Mouse (Mus musculus): ENCODE measurements around the gene Cd180.
"Not testable (repeated sequence)": the region's sequence is repeated elsewhere in the genome, so short reads cannot be mapped to it uniquely, and the experiment has no call there.

Gene Cd180

DNA sequence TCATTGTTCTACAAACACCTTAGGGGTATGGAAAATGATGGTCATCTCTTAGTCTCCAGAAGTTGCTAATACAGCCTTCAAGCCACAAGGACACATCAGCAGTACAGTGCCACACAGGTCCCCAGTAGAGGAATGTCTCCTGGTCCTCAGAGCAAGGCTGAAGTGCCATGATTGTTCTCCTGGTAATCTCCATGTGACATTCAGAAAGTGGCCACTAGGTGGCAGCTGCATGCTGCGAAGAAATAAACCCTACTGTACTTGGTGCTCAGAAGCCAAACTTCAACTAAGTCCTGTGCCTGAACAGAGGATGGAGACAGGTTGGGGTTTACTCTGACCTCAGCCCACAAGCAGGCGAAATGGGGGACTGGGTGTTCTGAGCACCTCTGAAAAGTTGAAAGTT lies 14.9 kb upstream of the Cd180 start:
- DNase-seq, result peak; percentile 68

DNA sequence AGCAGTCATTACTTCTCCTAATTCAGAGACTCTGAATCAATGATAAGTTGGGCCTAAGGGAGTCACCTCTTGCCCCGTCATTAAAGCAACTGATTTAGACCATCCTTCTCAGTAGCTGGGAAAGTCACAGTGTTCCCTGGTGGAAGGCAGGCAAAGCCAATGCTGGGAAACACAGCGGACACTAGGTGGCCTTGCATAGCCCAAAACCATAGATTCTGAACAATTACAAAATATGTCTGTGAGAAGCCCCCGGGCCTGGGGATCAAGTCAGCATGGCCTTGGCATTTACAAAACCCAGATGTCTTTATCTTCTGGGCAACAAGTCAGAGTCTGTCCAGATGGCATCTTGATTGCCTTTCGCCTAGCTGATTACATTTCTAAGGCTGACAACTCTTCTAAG lies 8.5 kb upstream of the Cd180 start:
- DNase-seq, result no peak

- DNase-seq, result no peak
Measured at GRCm38 (mm10) chr13:102688121-102688520, 5.2 kb upstream of the Cd180 start.

GRCm38 (mm10) chr13:102689201-102690090 lies 3.9 kb upstream of the Cd180 start:
- no peak for DNase-seq

- DNase-seq, result no peak
Measured at GRCm38 (mm10) chr13:102690184-102690583, 3.2 kb upstream of the Cd180 start.

- DNase-seq, result no peak
Measured at GRCm38 (mm10) chr13:102691408-102692150, 1.8 kb upstream of the Cd180 start.

DNA sequence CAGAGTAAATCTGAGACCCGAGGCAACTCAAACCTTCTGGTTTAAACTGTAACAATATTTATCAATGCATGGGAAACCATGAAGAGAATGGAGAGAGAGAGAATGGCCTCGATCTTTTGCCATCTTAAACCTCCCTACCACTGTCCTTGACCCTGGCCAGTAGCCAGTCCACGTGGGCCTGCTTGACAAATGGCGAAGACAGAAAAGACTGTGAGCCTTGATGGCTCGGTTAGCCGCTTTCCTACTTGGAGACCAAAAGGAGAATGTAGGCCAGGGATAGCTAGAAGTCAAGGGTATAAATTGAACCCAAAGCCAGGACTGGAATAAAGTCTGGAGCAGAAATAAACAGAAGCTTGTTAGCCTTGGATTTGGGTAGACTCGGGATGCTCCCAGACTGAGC lies 796 bp downstream of the Cd180 start:
- DNase-seq, result no peak

DNA sequence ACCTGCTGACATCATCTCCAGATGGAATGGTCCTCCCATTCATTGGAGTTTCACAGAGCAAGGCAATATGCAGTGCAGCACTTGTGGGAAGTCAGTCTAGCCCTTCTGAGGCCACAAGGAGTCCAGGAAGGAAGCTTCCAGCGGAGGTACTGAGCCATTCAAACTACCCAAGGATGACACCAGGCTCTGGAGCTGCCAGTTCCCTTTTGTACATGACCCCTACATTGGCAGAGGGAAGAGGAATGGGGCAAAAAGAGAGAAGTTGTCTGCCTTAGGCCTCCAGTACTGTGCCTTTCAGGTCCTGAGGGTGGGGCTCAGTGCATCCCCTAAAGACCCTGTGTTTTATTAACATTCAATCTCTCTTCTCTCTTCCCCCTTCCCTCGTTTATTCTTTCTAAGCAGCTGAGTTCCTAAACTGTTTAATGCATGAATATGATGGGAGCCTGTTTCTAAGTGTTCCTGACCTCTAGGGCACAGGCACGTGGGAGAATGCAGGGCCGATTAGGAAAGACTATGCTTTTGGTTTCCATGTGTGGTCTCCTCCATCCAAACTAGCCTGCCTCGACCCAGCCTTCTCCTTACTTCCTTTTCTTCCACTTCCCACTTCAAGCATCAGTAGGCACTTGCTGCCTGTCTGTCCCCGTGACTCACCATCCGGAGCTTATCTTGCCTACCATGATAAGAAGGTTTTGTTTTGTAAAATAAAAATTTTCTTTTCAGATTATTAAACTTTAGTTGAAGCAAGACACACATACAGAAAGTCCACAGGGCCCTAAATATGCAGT lies 2.0 kb downstream of the Cd180 start:
- DNase-seq, result no peak

- DNase-seq, result no peak
Measured at GRCm38 (mm10) chr13:102698335-102698734, 5.0 kb downstream of the Cd180 start.

DNA sequence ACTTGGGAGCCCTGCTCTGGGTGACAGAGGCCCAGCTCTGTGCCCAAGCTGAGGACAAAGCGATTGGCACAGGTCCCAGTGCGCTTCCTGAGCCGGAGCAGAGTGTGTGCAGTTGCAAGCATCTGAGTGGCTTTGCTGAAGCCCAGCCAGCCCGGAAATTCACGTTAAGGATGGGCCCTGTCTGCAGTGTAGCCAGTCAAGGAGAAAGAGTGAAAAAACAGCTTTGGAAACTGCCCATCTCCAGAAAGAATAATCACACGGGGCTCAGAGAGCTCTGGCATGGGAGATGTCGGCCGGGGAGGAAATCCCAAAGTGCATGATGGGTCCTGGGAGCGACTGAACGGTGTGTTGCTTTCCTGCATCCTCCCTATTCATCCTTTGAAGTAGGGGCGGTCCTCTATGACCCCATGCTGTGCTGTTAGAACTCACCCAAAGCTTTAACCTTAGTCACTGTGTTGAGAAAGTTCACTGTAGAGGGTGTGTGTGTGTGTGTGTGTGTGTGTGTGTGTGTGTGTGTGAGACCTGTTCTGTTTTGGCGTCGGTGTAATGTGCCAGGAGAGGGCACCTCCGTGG lies 5.5 kb downstream of the Cd180 start:
- peak; percentile 38 for DNase-seq

GRCm38 (mm10) chr13:102700176-102700575 lies 6.8 kb downstream of the Cd180 start:
- no peak for DNase-seq

DNA sequence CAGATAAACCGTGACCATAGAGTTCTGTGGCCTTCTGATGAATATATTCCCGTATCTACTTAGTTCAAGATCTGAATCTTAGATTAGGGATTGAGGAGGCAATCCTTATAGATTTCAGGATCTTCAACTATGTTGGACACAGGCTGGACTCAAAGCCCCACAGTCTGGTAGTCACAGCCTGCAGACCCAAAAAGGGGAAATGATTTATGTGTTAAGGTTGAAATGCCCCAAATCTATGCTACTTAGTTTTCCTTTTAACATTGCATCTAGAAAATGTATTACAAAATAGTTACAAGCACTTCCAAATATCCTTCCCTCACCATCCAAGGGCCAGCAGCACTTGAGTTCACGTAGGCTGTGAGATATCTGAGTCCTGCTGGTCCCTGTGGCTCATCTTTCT lies 7.4 kb downstream of the Cd180 start:
- DNase-seq, result no peak

- no peak for DNase-seq
Measured at GRCm38 (mm10) chr13:102716973-102717372, 23.6 kb downstream of the Cd180 start.

GRCm38 (mm10) chr13:102725416-102725815 lies 32.1 kb downstream of the Cd180 start:
- DNase-seq, result no peak

GRCm38 (mm10) chr13:102725906-102726305 lies 32.5 kb downstream of the Cd180 start:
- DNase-seq, result no peak

DNA sequence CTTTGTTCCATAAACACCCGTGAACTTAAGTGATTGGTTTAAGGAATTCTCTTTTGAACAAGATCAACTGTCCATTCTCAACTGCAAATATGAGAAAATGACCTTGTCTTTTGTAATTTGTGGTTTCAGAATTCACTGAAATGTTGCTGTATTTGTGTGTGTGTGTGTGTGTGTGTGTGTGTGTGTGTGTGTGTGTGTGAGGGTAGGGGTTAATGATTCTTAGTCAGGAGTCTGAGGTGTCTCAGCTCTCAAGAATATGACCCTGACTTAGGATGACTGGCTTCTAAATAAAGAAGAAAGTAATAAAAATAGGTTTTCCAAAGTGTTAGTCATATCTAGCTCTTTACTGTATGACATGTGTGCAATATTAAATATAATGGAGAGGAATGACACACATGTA lies 33.5 kb downstream of the Cd180 start:
- no peak for DNase-seq

- no peak for DNase-seq
Measured at GRCm38 (mm10) chr13:102728035-102728434, 34.7 kb downstream of the Cd180 start.

GRCm38 (mm10) chr13:102728951-102729350 lies 35.6 kb downstream of the Cd180 start:
- DNase-seq, result not testable (repeated sequence)

- DNase-seq, result no peak
Measured at GRCm38 (mm10) chr13:102733063-102733462, 39.7 kb downstream of the Cd180 start.

- no peak for DNase-seq
Measured at GRCm38 (mm10) chr13:102737811-102738210, 44.5 kb downstream of the Cd180 start.

DNA sequence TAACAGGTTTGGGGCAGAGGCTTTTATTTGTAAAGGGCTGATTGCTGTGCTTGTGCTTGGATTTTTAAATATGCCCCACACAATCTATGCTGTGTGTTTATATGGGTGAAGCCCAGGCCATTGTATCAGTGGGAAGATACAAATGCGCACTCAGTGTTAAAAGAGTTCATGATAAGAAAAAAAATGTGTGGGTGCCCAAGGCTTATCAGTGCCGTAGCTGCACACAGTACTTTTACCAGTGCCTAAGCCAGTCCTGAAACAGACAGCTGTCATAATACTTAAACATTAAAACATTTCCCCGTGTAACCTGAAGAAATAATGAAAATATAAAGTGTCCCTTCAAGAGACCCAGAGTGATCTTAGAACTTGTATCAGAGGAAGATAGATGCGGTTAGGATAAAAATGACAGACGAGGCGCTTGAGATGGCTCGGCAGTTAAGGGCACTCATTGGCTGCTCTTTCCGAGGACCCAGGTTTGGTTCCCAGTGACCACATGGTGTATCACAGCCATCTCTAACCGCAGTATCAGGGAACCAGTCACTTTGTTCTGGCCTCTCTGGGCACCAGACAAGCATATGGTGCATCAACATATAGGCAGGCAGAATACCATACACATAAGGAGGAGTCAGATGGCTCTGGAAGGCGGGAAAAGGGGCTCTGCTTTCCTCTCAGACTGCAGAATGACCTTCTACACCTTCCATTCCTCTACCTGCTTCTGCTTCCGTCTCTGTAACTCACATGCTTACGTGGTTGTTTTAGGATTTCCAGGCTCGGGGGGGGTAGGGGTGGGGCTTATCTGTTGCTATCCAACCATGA lies 46.6 kb downstream of the Cd180 start:
- no peak for DNase-seq
